20 mouse cellular contexts compared by ENCODE assay signal in genomic region chr7:98402582-98403574, GRCm38 (mm10). TPM values are rescaled to one million over a fixed set of nuclear protein-coding genes. Genes with fewer than 3 reads are reported as not detected.
DNase-seq lines count a peak whose midpoint lies in the region; ATAC-seq lines count a peak whose summit lies in the region.
"Had no signal": no experiment of that assay in that cellular context is flagged by ENCODE, and none has a peak within 500 bp of the region (broad histone marks: within the 10 kb centered on the region; RNA-seq: fewer than 3 reads in every experiment).

No protein-coding gene starts in this region.

- no peak overlapping the region for H3K4me3 ChIP-seq in hindbrain, embryonic 13.5 days
- no peak overlapping the region for H3K4me3 ChIP-seq in hindbrain, embryonic 12.5 days
- H3K4me3 ChIP-seq in hindbrain, embryonic 16.5 days (ENCODE audit: low read length): no peak overlapping the region
- H3K4me3 ChIP-seq: limb, embryonic 15.5 days had no signal

- no peaks in the 10 kb centered on the region for H3K27me3 ChIP-seq in hindbrain, embryonic 13.5 days
- H3K27me3 ChIP-seq in hindbrain, embryonic 12.5 days: no peaks in the 10 kb centered on the region
- H3K27me3 ChIP-seq in hindbrain, embryonic 16.5 days (replicated peaks; ENCODE audit: control insufficient read depth, insufficient read depth, low read length): no peaks in the 10 kb centered on the region
- H3K27me3 ChIP-seq: limb, embryonic 15.5 days; Patski had no signal

- H3K4me2 ChIP-seq in hindbrain, embryonic 13.5 days: no peak overlapping the region
- no peak overlapping the region for H3K4me2 ChIP-seq in hindbrain, embryonic 12.5 days (replicated peaks)
- no peak overlapping the region for H3K4me2 ChIP-seq in hindbrain, embryonic 16.5 days (ENCODE audit: low read length)
- H3K4me2 ChIP-seq: limb, embryonic 15.5 days; midbrain, embryonic 11.5 days had no signal

- intact Hi-C loops in heart, postnatal 25 days (cut with DNase I): no loop called here

- WGBS in hindbrain, embryonic 13.5 days: 58% methylated on average over 15 of the region's 15 CpGs
- 65% methylated on average over 15 of the region's 15 CpGs for WGBS in hindbrain, embryonic 12.5 days
- WGBS in hindbrain, embryonic 16.5 days: 50% methylated on average over 15 of the region's 15 CpGs

- H3K9me3 ChIP-seq in hindbrain, embryonic 13.5 days: no peaks in the 10 kb centered on the region
- H3K9me3 ChIP-seq in hindbrain, embryonic 12.5 days (replicated peaks): 0 out of 2 replicates have a peak, but pooled peaks cover 3% of the 10 kb centered on the region
- H3K9me3 ChIP-seq in hindbrain, embryonic 16.5 days (ENCODE audit: control insufficient read depth, low read length): no peaks in the 10 kb centered on the region
- H3K9me3 ChIP-seq: limb, embryonic 15.5 days had no signal

- H3K36me3 ChIP-seq in hindbrain, embryonic 13.5 days: no peaks in the 10 kb centered on the region
- H3K36me3 ChIP-seq in hindbrain, embryonic 12.5 days: no peaks in the 10 kb centered on the region
- H3K36me3 ChIP-seq in hindbrain, embryonic 16.5 days (ENCODE audit: control insufficient read depth, insufficient read depth, low read length): no peaks in the 10 kb centered on the region
- H3K36me3 ChIP-seq: limb, embryonic 15.5 days had no signal

- peak; percentile 83 for DNase-seq in cerebellum, adult 9-11 months
- DNase-seq in thymus, postnatal 25 days: no peak
- DNase-seq in c-Kit-positive CD71-positive TER-119-positive erythroid progenitor cells, embryonic 14.5 days (ENCODE audit: low spot score): no peak
- no peak for DNase-seq in heart, postnatal 25 days (ENCODE audit: low spot score)
- DNase-seq: B cell, adult 2 months; heart, adult 18-20 months; liver, postnatal 0 days; thymus, adult 2 months had no signal

- ATAC-seq in hindbrain, embryonic 13.5 days (ENCODE audit: low FRiP score): 0 out of 2 replicates have a peak, but pooled peaks have one; percentile 28
- ATAC-seq in hindbrain, embryonic 12.5 days (ENCODE audit: low FRiP score): no peak
- peak; percentile 90 for ATAC-seq in cerebellum, adult (ENCODE audit: insufficient number of reproducible peaks, low FRiP score, low TSS enrichment)
- peak; percentile 85 for ATAC-seq in hindbrain, embryonic 16.5 days
- ATAC-seq: liver, postnatal 0 days; Patski had no signal

- H3K9ac ChIP-seq in hindbrain, embryonic 13.5 days: no peak overlapping the region
- no peak overlapping the region for H3K9ac ChIP-seq in hindbrain, embryonic 12.5 days
- H3K9ac ChIP-seq in hindbrain, embryonic 16.5 days (ENCODE audit: low read depth, low read length): no peak overlapping the region
- H3K9ac ChIP-seq: limb, embryonic 15.5 days; liver, postnatal 0 days had no signal

- H3K4me1 ChIP-seq in hindbrain, embryonic 13.5 days (replicated peaks): peaks cover 21% of the 10 kb centered on the region
- 0 out of 2 replicates have a peak, but pooled peaks cover 3% of the 10 kb centered on the region for H3K4me1 ChIP-seq in hindbrain, embryonic 12.5 days
- H3K4me1 ChIP-seq in hindbrain, embryonic 16.5 days (ENCODE audit: control insufficient read depth, insufficient read depth, low read depth, low read length): peaks cover 5% of the 10 kb centered on the region; the same call in 1 of the 2 replicates

- H3K27ac ChIP-seq in hindbrain, embryonic 13.5 days: peak overlapping the region; percentile 1; the same call in 1 of the 2 replicates
- no peak overlapping the region for H3K27ac ChIP-seq in hindbrain, embryonic 12.5 days
- H3K27ac ChIP-seq in hindbrain, embryonic 16.5 days (ENCODE audit: low read depth, low read length): peak overlapping the region; percentile 39; the same call in 1 of the 2 replicates
- H3K27ac ChIP-seq: limb, embryonic 15.5 days had no signal

RNA-seq across cellular contexts. Expression of gene Gucy2d, which starts 37.3 kb away (rescaled TPM):
- 0.10 TPM in 1 of 2 replicates, not detected in the other for polyA plus RNA-seq in hindbrain, embryonic 13.5 days (2015; fragmentation: Nextera tagmentation; extraction: Ambion mirVana)
- 0.22 TPM in 1 of 2 replicates, not detected in the other for polyA plus RNA-seq in hindbrain, embryonic 12.5 days (2016; fragmentation: Nextera tagmentation; extraction: Ambion mirVana)
- polyA plus RNA-seq in hindbrain, embryonic 16.5 days (2015; fragmentation: Nextera tagmentation; extraction: Ambion mirVana): 0.28 and 0.40 TPM in 2 replicates
- under 1 TPM in 1 of 2 experiments, not detected in 1; 0.08 TPM for total RNA-seq in heart, postnatal 25 days (2021)
- polyA plus RNA-seq: heart, embryonic 16.5 days; intestine, embryonic 14.5 days; kidney, embryonic 16.5 days; limb, embryonic 15.5 days; liver, postnatal 0 days; midbrain, embryonic 11.5 days; Patski; small intestine, adult 2 months; stomach, embryonic 14.5 days had no signal

RNA-seq across cellular contexts. Expression of gene Tsku, which starts 41.8 kb away (rescaled TPM):
- polyA plus RNA-seq in hindbrain, embryonic 13.5 days (2015; fragmentation: Nextera tagmentation; extraction: Ambion mirVana): 9.1 and 10.3 TPM in 2 replicates
- polyA plus RNA-seq in hindbrain, embryonic 12.5 days (2016; fragmentation: Nextera tagmentation; extraction: Ambion mirVana): 9.0 and 10.3 TPM in 2 replicates
- 6.5 and 9.8 TPM in 2 replicates for polyA plus RNA-seq in hindbrain, embryonic 16.5 days (2015; fragmentation: Nextera tagmentation; extraction: Ambion mirVana)
- total RNA-seq in heart, postnatal 25 days (2021): 1 to 10 TPM; 2.1 to 2.7 TPM
